Mouse (Mus musculus) frontal cortex, adult 2 months (tissue): ENCODE data around the gene Tnk2. TPM values are rescaled to one million over a fixed set of nuclear protein-coding genes. Genes with fewer than 3 reads are reported as not detected.
"Not testable (repeated sequence)": the region's sequence is repeated elsewhere in the genome, so short reads cannot be mapped to it uniquely, and the experiment has no call there.

ENCODE experiments used
- DNase-seq, 2 experiments: peaks; one replicate each; pipeline ENCODE4 v3.0.0; 2022; ENCODE audit warnings: low spot score in 1 of 2; ENCODE audit errors: extremely low spot score in 1 of 2
- polyA plus RNA-seq: library from polyadenylated mRNA; depleted of rRNA; stranded (reverse); fragments of >200 nt; gene quantifications from 2 replicates; pipeline ENCODE4 v1.2.3, GENCODE M21; 2012

Gene Tnk2
- polyA plus RNA-seq, 1 experiment, result 175 TPM

- no peak for DNase-seq
Measured at GRCm38 (mm10) chr16:32635314-32635713, 8.4 kb upstream of the Tnk2 start.

GRCm38 (mm10) chr16:32636331-32636730 is 7.3 kb upstream of the Tnk2 start:
- DNase-seq, result no peak

- no peak for DNase-seq
Measured at GRCm38 (mm10) chr16:32636871-32637521, 6.7 kb upstream of the Tnk2 start.

GRCm38 (mm10) chr16:32638476-32638875 is 5.2 kb upstream of the Tnk2 start:
- DNase-seq, result peak; percentile 50 to 89

- no peak for DNase-seq
Measured at GRCm38 (mm10) chr16:32640096-32640495, 3.6 kb upstream of the Tnk2 start.

GRCm38 (mm10) chr16:32640683-32641082 is 3.0 kb upstream of the Tnk2 start:
- DNase-seq, result not testable (repeated sequence)

GRCm38 (mm10) chr16:32641440-32642219 is 2.0 kb upstream of the Tnk2 start:
- DNase-seq, result no peak

GRCm38 (mm10) chr16:32642280-32642679 is 1.4 kb upstream of the Tnk2 start:
- no peak for DNase-seq

GRCm38 (mm10) chr16:32644069-32644800 is 561 bp downstream of the Tnk2 start:
- DNase-seq, result peak in 1 of 2 experiments; percentile 64

GRCm38 (mm10) chr16:32644801-32645170 is 1.1 kb downstream of the Tnk2 start:
- DNase-seq, result no peak

- peak; percentile 35 to 63 for DNase-seq
Measured at GRCm38 (mm10) chr16:32645361-32645914, 1.8 kb downstream of the Tnk2 start.

- no peak for DNase-seq
Measured at GRCm38 (mm10) chr16:32646014-32646413, 2.3 kb downstream of the Tnk2 start.

GRCm38 (mm10) chr16:32647712-32648111 is 4.0 kb downstream of the Tnk2 start:
- no peak for DNase-seq

- DNase-seq, result no peak
Measured at GRCm38 (mm10) chr16:32650461-32650860, 6.8 kb downstream of the Tnk2 start.

- DNase-seq, result no peak
Measured at GRCm38 (mm10) chr16:32650974-32651618, 7.4 kb downstream of the Tnk2 start.

- DNase-seq, result no peak
Measured at GRCm38 (mm10) chr16:32654071-32654733, 10.5 kb downstream of the Tnk2 start.

- no peak for DNase-seq
Measured at GRCm38 (mm10) chr16:32655534-32655933, 11.9 kb downstream of the Tnk2 start.

- no peak for DNase-seq
Measured at GRCm38 (mm10) chr16:32656321-32656720, 12.6 kb downstream of the Tnk2 start.

- no peak for DNase-seq
Measured at GRCm38 (mm10) chr16:32656794-32657193, 13.1 kb downstream of the Tnk2 start.
